Mouse (Mus musculus): ENCODE measurements around the gene Gfpt2. TPM values are rescaled to one million over a fixed set of nuclear protein-coding genes. Genes with fewer than 3 reads are reported as not detected.

The Gfpt2 gene
- total RNA-seq, 2 experiments from 2014 or later: 5.7 to 6.2 TPM

DNA sequence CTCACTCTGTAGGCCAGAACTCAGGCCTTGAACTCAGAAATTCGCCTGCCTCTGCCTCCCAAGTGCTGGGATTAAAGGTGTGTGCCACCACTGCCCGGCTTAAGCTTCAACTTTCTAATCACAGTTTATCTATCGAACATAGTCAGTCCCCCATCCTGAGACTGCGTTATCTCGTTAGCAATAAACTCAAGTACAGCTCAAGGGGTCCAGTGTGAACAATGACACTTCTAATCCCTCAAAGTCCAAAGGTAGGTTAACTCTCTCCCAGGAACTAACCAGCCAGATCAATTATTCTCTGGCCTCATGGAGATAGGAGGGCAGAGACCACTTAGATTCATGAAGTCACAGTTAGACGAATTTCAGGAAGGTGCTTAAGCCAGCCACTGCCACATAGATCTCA lies 40.3 kb downstream of the Gfpt2 start:
- intact Hi-C loops (cut with DNase I): no loop called here
- DNase-seq: no peak

DNA sequence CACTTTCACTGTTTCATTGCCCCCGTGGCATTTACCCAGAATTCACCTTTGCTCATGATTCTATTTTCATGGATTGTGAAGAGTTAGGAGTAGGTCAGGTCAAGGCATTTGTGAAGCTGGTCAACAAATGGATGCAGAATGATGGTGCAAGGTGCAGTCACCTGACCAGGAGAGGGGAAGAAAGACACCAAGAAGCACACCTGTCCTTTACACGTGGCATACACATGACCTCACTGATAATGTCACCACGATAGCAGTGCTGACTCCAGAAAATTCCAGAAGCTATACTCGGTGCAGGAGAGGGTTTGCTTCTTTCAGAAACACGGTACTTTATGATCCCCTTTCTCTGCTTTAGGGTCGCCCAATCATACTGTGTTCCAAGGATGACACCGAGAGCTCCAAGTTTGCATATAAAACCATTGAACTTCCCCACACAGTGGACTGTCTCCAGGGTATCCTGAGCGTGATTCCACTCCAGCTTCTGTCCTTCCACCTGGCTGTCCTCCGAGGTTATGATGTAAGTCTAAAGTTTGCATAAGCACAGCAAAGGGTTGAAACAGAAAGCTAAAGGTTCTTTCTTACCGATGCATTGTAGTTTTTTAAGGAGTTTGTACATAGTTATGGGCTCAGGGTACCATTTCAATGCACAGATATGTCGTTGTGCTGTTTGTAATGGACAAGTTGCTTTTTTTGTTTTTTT lies 41.4 kb downstream of the Gfpt2 start:
- intact Hi-C loops (cut with DNase I): no loop called here
- no peak for DNase-seq

DNA sequence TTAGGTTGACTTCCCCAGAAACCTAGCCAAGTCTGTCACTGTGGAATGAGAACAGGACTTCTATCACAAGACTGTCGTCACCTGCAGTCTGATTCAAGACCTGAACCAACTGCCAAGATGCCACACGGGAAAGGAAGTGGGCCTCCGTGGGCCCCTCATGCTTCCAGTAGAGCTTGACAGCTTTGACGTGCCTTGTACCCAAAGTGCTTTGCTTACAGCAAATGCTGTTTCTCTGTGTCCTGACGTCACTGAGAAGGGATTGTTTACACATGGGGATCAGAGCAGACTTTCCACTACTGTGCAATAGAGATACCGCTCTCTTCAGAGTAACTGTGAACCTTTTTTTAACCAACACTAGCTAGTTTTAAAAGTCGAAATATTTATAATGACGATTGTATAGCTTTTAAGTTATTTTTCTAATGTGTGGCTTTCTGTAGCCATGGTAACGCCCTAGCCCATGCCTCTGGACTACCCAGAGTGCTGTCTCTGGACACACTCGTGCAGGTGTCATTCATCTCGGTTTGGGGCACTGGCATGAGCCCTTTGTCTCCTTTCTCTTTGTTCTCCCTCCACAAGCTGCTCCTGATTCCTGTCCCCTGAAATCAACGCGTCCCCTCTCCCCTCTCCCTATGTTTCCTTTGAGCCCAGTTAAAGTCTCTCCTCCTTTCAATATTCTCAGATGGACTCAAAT lies 43.9 kb downstream of the Gfpt2 start:
- intact Hi-C loops (cut with DNase I): no loop called here
- DNase-seq: no peak

DNA sequence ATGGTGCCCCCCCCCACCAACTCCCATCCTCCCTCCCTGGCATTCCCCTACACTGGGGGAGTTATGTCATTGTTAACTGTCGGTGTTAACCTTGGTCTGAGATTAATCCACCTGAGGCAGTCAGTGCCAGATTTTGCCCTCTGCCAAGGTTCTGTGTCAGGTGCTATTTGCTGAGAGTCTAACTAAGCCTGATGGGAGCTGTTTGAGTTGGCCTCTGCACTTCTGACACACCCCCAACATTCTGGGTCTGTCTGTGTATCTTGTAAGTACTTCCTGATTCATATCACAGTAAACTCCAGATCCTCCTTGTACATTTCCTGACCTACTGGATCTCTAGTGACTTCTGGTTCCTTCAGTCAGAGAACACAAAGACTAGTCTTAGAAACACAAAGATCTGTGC lies 46.7 kb downstream of the Gfpt2 start:
- DNase-seq: no peak
- intact Hi-C loops (cut with DNase I): no loop called here

DNA sequence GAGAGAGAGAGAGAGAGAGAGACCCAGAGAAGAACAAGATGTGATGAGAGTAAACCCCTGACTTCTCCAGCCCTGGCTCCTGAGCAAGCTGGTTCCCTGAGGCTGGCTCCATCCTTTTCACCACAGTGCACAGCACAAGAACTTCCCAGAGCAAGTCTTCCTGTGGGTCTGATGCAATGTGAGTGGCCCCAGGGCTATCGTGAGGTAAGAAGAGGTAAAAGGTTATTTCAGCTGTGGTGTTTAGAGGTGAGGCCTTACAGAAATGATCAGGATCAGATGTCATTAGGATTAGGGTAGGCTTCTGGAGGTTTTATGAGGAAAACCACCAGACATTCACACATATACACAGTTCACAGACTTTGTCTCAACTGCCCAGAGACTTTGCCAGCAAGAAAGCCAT lies 47.9 kb downstream of the Gfpt2 start:
- intact Hi-C loops (cut with DNase I): no loop called here
- DNase-seq: no peak

DNA sequence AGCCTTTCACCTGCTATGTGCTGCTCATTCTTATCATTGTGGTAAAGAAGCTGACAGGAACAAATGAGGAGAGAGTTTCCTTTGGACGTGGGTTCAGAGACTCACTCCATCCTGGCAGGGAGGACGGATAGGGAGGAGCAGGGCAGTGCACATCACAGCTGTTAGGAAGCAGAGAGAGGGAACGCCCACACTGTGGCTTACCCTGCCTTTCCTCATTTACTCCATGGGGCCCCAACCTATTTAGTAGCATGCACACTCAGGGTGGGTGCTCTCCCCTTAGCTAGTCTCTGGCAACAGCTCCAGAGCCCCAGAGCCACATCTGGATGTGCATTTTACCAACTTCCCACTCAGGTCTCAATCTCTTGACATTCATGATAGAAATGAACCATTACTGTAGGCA lies 48.7 kb downstream of the Gfpt2 start:
- intact Hi-C loops (cut with DNase I): no loop called here
- DNase-seq: no peak

DNA sequence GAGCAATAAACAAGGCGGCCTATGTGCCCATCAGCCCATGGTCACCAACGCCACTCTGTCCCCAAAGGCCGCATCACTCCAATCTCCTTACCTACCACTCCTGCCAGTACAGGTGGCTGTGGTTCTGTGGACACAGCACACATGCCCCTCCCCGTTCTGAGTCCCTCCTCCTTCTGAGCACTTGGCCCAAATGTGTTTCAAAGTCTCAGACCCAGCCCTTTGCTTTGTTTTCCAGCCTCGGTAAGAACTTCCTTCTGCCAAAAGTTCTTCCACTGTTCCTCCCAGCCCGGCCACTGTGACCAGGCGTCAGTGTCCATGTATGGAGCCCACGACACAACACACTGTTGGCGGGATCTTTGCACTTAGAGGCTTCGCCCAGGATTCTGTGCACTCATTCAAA lies 50.3 kb downstream of the Gfpt2 start:
- intact Hi-C loops (cut with DNase I): loop anchor here (2.0 kb wide), 1 partner anchor 116 kb away; no protein-coding TSS in a partner anchor
- DNase-seq: no peak

DNA sequence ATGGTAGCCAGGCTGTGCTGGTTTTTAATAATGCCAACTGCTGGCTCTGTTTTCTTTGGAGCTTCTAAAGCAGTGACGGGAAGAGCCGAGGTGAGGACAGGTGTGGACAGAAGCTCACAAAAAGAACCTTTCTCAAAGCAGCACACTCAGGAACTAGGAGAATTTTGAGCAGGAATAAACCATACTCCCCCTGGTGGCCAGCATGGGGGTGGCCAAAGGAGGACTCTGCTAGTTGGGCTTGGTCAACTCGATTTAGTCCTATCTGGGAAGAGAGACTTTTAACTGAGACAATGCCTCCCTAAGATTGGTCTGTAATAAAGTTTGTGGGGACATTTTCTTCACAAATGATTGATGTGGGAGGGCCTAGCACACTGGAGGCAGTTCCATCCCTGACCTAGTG lies 51.0 kb downstream of the Gfpt2 start:
- intact Hi-C loops (cut with DNase I): loop anchor here (2.0 to 5.0 kb wide), 2 partner anchors 116 to 193 kb away; no protein-coding TSS in a partner anchor
- peak; percentile 48 to 56 for DNase-seq

DNA sequence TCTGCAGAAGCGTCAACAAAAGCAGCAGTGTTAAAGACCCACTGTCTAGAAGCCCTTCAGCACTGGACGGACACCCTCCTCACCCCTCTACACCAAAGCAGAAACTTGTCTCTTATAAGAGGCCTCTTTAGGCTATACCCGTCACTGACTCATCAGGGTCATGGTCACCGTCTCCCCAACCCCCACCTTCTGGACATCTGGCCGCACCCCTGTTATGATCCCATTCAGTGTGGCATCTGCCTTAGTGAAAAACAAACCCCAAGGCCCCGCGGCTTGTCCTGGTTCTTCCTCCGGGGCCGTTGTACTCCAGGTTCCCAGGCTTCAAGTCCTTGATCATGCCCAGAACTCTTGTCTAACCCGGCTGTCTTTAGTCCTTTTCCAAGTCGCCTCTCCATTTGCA lies 52.0 kb downstream of the Gfpt2 start:
- intact Hi-C loops (cut with DNase I): loop anchor here (2.0 to 5.0 kb wide), 2 partner anchors 117 to 194 kb away; no protein-coding TSS in a partner anchor

DNA sequence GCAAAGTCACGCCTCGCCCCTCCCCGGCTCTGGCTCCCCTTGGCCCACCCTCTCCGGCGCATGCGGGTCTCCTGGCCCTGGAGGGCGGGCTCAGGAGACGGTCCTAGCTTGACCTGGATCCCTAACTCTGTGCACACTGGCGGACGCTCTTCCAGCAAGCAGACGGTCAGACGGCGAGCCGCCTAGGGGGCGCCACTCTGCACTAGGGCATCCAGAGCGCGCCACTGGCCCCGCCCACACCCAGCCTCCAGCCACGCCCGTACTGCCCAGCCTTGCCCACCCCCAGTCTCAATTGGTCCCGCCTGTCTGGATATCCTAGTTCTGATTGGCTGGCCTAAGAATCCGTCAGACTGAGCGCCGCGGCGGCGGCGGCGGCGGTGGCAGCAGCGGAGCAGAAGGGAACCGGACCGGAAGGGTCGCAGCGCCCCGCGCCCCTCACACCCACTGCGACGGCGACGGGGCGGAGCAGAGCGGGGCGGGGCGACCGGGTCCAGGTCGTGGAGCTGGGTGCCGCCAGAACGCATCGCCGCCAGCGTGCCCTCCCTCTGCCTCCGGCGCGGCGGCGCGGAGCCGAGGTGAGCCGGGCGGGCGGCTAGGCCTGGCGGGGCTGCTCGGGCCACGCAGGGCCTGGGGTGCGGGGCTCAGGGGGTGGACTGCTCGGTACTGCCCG lies 52.6 kb downstream of the Gfpt2 start, which contains the start of gene Mapk9:
Gene Mapk9, plus strand, starts transcription at position 351 of the 670 bp plus-strand sequence.
- intact Hi-C loops (cut with DNase I): loop anchor here (5.0 kb wide), 1 partner anchor 194 kb away; no protein-coding TSS in a partner anchor
- peak; percentile 97 to 98 for DNase-seq

More for the DNA sequence above, 52.0 kb downstream of the Gfpt2 start:
- no peak for DNase-seq

DNA sequence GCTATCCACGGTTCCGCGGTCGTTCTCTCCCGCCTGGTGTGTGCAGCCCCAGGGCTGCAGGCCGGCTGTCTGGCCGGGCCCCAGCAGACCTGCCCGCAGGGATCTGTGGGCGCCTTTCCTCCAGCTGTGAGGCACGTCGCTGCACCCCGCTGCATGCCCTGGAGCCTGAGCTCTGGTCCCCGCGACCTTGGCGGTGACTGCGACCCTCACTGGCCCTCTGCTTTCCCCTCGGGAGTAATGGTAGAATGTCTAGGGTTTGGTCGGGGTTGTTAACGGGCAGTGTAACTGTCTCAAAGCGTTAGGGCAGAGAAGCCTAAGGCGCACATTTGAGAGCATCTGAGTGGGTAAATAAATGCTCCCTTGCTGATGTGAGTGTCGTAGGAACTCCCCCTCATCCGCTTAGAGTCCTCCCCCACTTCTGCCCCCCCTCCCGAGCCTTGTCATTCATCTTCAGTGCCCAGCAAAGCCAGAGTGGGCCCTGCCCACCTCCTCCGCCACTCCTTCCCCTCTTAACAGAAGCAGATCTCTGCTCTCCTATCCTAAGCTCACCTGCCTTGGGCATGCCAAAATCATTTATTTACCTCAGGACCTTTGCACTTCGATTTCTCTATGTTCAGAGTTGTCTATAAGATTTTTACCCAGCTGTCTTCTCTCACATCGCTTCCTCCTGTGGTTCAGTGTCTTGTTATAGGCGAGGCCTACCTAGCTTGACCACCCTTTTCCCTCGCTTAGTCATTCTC lies 53.3 kb downstream of the Gfpt2 start:
- DNase-seq: no peak
- intact Hi-C loops (cut with DNase I): loop anchor here (5.0 kb wide), 1 partner anchor 195 kb away; no protein-coding TSS in a partner anchor

DNA sequence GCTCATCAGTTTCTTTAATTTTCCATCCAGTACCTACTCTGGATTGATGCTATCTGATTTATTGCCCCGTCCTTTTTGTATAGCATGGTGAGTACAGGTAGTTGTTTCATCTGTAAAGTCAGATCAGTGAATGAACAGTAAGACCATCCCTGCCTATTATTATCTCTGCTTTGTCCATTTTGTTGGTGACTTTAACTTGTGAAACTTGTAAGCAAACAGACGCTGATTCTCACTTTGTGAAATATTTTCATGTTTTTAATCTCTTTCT lies 53.8 kb downstream of the Gfpt2 start:
- no peak for DNase-seq
- intact Hi-C loops (cut with DNase I): loop anchor here (5.0 kb wide), 1 partner anchor 195 kb away; no protein-coding TSS in a partner anchor

DNA sequence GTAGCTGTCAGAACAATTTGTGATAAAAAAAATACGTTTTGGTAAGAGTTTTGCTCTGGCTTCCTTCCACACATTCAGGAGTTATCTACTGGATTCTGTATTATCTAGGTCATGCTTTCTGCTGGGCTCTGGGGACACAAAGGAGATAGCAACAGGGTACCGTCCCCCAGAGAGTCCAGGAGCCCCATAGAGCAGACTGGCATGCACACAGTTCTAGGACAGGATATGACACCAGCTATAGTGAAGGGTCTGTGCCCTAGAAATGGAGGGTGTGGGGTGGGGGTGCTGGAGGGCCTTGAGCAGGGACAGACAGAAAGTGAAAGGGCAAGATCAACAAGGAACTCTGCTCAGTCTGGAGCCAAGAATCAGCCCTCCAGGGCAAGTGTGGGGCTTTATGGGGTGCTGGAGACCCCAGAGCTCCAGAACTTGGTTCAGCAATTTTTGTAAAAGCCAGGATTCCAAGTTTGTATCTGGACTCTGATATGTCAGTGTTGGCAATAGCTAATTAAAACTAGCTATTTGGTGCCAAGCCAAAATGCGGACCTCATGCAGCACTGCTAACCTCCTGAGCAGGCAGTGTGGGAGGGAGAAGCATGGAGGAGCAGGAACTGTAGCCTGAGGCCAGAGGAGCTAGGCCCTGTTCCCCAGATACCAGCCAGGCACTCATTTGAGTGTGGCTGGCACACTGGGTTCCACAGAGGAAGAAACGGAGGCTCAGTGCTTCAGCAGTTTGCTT lies 54.3 kb downstream of the Gfpt2 start:
- intact Hi-C loops (cut with DNase I): loop anchor here (5.0 kb wide), 1 partner anchor 196 kb away; no protein-coding TSS in a partner anchor
- DNase-seq: no peak

DNA sequence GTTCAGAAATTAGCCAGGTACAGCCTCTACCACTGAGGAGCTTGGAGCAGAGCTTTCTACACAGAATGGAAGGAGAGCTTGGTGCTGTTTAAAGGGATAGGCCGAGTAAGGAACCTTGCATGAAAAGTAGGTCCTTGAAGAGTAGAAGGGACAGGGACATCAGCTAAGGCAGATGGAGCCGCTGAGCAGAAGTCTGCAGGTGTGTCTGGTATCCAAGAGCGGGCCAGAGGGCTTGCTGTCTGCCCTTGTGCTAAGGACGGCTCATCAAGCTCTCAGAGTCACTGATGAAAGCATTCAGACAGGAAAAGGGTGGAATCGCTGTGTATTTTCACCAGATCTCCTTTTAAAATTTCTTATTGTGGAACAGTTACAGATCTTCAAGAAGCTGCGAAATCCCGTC lies 56.4 kb downstream of the Gfpt2 start:
- intact Hi-C loops (cut with DNase I): no loop called here
- DNase-seq: no peak

DNA sequence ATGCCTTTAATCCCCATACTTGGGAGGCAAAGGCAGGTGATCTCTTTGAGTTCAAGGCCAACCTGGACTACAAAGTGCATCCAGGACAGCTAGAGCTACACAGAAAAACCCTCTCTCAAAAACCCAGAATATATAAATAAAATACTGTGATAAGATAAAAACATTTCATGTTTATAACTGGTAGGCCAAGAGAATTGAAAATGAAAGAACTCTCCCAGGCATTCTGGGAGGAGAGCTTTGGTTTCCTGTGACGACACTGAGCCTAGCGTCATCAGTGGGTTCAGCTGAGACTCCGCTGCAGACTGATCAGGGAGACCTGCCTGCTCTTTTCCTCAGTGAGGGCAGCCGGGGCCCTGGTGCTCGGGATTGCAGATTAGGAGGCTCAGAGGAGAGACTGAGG lies 61.2 kb downstream of the Gfpt2 start:
- DNase-seq: no peak

DNA sequence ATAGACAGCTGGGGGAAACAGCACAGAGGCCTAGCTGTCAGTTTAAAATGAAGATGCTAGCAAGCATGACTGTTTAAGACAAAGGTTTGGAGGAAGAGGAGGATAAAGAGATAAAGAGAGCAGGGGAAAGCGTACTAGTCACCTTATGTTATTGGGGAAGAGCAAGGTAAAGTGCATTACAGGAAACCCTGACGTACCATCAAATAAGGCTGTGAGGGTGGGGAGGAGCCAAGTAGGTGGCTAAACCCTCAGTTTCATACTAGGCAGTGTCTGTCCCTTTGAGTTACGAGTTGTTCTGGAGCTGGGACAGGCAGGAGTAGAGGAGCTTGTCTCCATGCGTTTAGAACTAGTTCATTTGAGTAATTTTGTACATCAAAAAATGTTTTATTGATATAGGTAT lies 67.2 kb downstream of the Gfpt2 start:
- intact Hi-C loops (cut with DNase I): no loop called here

More for the DNA sequence above, 61.2 kb downstream of the Gfpt2 start:
- intact Hi-C loops (cut with DNase I): no loop called here

DNA sequence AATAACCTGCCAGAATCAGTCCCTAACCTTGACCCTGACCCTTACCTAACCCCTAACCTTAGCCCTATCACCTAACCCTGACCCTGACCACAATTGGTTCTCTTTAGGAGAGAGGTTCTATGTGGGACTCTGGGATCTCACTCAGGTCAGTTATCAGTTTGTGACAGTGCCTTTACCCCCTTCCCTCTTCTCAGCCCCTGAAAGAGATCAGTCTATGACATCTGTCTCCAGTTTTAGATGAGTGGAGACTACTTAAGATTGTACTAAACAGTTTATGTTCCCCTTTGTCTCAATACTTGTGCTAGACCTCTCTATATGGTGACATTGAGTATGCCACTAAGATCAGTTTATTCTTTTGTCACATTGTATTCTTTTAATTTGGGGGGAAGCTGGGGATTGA lies 69.9 kb downstream of the Gfpt2 start:
- intact Hi-C loops (cut with DNase I): no loop called here

More for the DNA sequence above, 67.2 kb downstream of the Gfpt2 start:
- DNase-seq: no peak

DNA sequence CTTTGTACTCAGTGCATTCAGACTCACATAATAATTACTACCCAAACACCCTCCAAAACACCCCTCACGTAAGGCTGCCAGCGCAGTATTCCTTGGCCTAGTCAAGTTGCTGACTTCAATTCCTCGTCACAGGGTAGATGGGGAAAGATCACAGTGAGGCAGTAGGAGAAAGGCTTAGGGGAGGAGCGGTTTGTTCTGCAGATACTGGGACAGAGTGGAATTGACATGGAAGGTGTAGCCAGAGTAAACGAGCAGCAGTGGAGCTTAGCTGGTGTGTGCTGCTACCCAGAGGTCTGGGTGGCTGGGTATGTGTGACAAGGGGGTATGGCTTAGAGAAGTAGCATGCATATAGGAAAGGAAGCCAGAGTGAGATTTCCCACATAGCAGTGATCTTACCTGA lies 73.3 kb downstream of the Gfpt2 start:
- no peak for DNase-seq
- intact Hi-C loops (cut with DNase I): loop anchor here (5.0 kb wide), 1 partner anchor 215 kb away; no protein-coding TSS in a partner anchor

More for the DNA sequence above, 69.9 kb downstream of the Gfpt2 start:
- DNase-seq: no peak

DNA sequence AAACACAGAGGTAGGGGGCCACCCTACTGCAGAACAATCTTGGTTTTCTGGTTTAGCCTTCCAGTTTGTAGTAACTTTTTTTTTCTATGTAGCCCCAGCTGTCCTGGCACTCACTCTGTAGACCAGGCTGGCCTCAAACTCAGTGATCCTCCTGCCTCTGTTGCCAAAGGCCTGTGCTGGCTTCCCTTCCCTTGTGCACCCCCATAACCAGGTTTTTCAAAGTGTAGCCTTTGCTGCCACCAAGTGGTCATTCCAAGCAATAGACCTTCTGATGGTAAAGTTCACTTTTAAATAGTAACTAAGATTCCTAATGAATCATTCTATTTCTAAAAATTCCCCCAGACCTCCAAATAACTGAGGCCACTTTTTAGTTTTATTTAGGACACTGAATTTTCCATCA lies 75.8 kb downstream of the Gfpt2 start:
- no peak for DNase-seq
- intact Hi-C loops (cut with DNase I): loop anchor here (5.0 kb wide), 3 partner anchors 42 to 217 kb away; no protein-coding TSS in a partner anchor

DNA sequence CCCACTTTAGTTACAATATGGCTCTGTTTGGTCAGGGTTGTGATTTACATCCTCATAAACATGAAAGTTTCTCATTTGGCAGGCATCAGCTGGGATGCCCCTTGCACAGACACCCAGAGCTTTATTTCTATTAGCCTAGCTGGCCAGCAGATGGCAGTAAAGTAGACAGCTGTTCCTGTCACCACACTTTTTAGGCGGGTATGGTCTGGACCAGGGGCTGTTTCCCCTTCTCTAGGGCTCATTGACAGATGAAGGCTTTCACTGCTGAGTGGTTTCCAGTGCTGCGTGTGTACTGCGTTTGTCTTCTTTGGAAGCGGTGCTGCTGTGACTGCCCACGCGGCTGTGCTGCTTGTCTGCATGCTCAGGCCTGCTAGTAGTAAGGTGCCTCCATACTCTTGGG lies 77.9 kb downstream of the Gfpt2 start:
- DNase-seq: no peak
- intact Hi-C loops (cut with DNase I): loop anchor here (5.0 kb wide), 2 partner anchors 45 to 145 kb away; no protein-coding TSS in a partner anchor

Measured in gastrocnemius, postnatal 36 days (tissue).